Mouse (Mus musculus): ENCODE measurements around the gene Ugt8a.

Ugt8a gene

DNA sequence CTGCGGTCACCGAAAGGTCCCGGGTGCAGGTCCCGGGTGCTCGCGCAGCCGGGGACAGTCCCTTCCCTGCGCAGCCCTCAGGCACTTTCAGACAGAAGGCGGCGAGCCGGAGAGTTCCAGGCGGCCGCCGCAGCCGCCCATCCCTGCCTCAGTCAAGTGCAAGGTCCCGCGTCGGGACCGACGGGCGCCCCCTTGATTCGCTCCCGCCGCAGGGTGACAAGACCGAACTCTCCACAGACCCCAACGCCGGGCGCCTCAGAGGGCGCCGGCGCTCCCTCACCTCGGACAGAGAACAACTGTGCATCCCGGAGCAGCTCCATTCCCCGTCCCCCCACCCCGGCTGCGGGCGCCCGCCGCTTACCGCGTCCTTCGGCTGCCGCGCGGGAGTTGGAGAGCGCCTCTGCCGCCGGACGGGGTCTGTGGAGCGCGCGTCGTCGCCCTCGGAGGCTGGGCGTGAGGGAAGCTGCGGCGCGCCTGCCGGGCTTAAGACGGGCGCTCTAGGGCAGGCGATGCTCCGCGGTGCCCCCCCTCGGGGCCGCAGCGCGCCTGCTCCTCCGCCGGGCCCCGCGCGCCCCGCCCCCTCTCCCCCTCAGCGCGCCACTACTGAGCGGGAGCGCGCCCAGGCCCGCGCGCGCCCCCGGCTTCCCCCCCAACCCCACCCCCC, at the start of gene Ugt8a:
Gene Ugt8a (minus strand): TSS at position 528 of the 664 bp plus-strand sequence.
- DNase-seq (ENCODE audit: low spot score): peak; percentile 43

DNA sequence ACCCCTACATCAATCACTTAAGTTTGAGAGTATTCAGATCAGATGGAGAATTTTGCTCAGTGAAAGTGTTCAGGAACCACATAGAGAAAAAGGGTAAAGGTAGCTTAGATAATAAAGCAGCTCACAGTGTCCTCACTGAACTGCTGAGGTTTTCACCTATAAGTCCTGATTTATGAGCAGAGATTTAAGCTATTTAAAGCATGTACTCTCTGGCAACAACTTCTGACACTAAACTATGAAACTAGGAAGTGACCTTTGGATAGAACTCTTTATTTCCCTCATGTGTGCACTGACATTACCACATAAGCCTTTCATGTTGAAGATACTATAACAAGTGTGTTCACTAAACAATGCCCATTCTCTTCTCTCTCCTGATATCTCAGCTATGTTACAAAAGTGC, 48.2 kb upstream of the Ugt8a start:
- no peak for DNase-seq (ENCODE audit: low spot score)

DNA sequence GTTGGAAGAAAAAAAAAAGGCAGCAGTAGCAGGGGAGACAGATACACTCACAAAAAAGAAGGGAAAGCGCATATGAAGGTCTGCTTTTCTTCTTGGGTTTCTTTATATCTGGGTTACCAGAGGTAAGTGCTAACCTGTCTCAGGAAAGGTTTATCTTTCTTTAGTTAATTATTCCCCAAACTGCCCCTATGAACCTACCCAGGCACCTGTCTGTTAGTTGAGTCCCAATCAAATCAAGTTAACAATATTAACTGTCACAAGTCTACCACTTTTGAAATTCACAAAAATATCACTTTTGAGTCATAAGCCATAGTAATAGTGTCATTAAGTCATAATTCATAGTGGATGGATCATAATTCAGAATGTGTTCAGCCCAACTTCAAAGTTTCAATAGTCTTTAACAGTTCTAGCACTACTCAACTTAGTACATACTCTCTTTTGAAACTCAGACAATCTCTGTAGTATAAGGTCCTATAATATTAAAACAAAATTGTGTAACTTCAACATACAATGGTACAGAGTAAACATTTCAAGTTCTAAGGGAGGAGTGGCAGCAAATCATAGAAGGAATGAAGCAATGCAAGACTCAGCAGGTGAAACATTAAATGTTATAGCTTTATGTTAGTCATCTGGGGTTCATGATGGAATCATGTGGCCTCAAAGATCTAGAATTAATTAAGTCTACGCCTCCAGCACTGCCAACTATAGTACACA, 45.4 kb upstream of the Ugt8a start:
- DNase-seq (ENCODE audit: low spot score): no peak

DNA sequence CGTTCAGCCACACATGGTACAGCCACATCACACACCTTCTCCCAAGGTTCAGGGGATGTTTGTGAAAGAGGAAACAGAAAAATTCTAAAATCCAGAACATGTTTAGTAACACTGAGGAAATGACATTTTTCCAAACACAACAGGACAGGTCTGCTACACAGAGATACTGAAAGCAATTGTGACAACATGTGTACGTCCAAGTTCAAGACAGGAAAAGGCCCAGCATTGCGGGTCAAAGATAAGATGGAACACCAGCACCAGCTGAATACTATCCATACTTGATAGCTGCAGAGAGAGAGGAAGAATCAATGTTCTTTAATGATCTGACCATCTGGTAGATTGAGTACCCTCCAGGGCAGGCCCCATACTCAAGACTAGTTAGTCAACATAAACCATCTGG, 41.1 kb upstream of the Ugt8a start:
- DNase-seq (ENCODE audit: low spot score): no peak

DNA sequence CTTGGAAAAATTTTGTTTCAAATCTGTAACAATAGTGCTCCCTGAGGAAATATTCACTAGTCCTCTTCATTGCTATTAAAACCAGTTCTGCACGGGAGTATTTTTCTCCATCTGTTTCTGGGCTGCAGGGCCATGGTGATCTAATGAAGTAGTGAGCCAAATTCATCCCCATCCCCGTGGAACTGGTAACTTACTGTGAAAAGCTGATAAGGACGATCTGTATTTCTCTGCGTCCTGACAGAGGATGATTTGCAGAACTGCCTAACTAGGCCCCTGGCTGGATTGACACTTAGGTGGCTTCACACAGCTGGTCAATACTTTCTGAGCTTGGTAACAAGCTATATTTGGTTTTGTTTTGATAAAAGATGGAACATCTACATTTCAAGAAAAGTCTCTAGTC, 37.5 kb upstream of the Ugt8a start:
- DNase-seq (ENCODE audit: low spot score): no peak

DNA sequence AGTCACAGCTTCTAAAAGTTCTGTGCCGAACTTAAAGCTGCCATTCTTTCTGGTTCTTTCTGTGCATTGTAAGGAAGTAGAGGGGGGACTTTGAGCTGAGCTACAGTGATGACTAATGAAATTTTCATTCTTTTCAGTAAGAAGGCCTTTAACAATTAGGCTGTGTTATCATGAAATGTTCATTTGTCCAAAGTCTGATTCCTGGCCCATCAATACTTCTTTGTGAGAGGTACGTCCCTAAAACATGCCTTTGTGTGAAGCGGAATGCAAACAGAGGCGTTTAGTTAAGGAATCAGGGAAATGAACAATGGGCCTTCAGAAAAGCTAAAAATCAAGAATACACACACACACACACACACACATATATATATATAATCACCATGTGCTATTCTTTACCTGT, 31.0 kb upstream of the Ugt8a start:
- DNase-seq (ENCODE audit: low spot score): peak; percentile 8

DNA sequence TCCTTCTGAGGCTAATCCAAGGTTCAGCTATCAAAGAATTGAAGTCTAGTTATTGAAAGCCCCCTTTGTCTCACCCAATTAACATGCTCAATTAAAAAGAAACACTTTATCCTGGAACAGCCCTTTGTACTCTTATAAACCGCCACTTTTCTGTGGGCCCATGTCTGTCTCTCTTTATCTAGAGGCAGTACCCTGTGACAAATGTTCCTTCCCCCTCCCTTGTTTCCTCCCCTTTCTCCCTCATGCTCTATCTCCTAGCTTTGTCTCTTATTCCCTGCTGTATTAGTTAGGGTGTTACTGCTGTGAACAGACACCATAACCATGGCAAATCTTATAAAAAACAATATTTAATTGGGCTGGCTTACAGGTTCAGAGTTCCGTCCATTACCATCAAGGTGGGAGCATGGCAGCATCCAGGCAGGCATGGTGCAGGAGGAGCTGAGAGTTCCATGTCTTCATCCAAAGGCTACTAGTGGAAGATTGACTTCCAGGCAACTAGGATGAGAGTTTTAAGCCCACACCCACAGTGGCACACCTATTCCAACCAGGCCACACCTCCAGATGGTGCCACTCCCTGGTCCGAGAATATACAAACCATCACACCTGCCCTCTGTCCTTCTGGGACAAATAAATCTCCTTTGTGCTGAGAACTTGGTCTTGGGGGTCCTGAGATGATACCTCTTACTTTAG, 17.9 kb upstream of the Ugt8a start:
- DNase-seq (ENCODE audit: low spot score): no peak

DNA sequence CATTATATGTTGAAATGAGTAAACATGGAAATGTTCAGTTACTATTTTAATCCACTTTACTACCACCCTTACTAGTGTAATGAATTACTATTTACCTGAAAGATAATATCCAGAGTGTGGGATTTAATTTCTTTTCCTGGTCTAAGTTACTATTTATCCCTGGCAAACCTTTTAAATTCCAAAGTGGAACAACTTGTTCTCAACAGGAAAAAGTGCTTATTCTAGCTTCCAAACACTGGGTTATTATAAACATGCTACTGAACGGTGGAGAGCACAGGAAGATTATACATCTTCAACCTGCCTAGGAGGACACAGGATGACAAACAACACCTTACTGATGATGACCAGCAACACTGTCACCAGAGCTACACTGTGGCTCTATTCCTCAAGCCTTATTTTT, 16.5 kb upstream of the Ugt8a start:
- no peak for DNase-seq (ENCODE audit: low spot score)

DNA sequence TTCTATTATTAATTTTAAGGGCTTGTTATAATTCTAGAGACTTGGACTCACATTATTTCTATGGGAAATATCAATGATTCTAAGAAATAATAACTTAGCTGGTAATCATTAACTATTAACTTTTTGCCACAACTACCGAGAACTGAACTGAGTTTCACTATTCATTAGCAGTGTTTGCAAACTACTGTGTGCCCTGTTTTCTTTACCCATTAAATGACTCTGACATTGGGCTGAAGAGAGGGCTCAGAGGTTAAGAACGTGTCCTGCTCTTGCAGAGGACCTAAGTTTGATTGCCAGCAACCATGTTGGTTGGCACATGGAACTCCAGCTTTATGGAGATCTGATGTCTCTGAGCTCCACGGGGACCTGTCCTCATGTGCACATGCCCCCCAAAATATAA, 2.4 kb upstream of the Ugt8a start:
- no peak for DNase-seq (ENCODE audit: low spot score)

DNA sequence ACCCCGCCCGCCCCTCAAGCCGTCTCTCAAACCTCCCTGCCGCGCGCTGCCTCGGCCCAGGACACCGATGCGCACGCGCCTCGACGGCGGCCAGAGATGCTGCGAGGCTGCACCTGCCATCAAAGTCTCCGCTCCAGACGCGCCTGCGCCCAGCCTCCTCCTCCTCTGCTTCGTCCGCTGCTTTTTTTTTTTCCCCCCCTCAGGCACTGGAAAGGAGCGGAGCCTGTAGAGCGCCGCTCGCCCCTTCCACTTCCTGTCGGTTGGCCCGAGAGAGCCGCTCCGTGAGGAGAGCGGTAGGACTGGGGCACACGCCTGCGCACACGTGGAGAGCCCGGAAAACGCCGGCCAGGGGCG, 314 bp upstream of the Ugt8a start:
- no peak for DNase-seq (ENCODE audit: low spot score)

DNA sequence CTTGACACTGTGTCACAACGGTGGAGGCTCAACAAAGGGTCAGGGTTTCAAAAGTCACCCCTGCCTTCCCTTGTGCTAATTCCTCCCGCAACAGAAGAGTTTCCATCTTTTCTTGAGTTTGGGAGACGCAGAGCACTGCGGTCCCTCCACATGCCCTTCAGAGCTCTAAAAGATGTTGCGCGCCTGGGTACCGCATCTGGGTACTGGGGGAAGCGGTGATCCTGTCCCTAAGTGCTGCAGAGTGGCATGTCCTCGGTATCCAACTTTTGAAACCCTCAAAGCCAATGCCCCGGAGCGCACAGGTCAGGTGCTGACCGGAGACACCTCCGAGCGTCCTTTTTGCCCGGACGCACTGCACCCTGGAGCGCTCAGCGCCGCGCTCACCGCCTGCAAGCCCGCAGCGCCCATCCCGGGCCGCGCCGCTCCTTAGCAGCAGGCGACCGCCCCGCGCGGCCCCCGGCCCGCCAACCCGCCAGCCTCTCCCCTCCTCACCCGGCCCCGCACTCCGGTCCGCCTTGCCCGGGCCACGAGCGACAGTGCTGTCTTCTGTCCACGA, 805 bp downstream of the Ugt8a start:
- peak; percentile 8 for DNase-seq (ENCODE audit: low spot score)

DNA sequence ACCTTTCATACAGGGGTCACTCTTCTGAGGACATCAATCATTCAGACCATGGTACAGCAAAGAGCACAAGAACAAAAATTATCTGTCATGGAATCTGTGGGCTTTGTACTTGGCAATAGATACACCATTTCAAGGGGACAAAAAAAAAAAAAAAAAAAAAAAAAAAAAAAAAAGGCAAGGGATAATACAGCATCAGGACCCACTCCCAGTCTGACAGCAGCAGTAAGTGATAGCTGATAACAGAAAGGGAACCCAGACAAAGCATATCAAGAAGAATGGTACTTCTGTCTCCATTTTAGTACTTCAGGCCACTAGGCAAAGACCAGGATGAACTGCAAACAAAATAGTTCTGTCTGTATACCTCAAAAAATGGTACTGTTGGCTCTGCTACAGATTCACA, 2.6 kb downstream of the Ugt8a start:
- DNase-seq (ENCODE audit: low spot score): no peak

DNA sequence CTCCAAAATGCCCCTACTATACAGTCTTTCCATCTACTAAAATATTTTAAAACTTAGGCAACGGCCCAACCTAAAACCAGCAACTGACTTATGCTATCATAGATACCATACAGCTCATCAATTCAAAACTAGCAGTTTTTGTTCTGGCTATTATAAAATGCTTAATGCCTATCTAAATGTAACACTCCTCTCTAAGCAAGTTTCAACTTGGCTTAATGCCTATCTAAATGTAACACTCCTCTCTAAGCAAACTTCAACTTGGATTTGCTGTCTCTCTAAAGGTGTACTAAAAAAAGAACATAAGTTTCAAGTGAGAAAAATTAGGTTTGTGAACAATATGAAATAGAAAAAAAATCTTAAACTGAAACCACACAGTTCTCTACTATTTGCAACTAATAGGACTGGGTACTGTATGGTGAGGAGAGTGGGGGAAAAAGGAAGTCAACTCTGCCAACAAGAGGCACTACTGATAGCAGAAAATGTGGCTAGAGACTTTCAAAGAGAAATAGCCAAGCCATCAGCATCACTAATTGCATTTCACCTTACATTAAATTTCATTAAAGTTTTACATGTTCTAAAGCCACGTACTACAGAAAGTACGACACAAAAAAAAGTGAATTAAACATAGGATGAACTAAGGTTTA, 5.7 kb downstream of the Ugt8a start:
- DNase-seq (ENCODE audit: low spot score): no peak

DNA sequence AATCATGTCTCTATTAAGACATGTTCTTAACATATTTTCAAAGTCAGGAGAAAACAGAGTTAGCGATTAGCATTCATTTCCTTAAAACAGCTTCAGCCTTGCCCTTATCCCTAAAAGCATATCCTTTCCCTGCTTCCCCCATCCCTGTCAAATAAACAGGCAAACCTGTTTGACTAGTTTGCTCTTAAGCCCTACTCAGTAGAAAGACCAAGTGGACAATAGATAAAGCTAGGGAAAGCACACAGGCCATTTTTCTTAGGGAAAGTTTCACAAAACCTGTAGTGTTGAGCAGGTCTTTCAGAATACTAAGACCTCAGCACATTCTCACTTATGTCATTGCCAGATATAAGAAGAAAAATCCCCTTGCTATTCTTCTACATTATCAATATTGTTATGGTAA, 7.4 kb downstream of the Ugt8a start:
- DNase-seq (ENCODE audit: low spot score): no peak

DNA sequence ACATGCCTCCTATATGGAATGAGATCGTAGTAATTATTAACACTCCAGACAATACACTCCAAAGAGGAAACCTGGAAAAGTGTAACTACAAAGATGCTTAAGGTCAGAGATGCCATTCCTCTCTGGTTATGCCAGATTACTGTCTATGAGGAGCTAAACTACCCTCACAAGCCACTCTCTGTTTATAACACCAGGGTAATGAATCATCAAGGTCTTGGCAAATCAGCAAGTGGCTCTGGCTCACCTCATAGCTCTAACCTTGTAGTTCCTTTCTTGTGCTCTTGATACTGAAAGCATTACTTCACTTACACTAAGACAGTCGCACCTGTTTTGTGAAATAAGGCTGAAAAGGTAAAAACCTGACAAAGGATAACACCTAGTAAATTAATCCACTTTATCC, 17.5 kb downstream of the Ugt8a start:
- DNase-seq (ENCODE audit: low spot score): no peak

DNA sequence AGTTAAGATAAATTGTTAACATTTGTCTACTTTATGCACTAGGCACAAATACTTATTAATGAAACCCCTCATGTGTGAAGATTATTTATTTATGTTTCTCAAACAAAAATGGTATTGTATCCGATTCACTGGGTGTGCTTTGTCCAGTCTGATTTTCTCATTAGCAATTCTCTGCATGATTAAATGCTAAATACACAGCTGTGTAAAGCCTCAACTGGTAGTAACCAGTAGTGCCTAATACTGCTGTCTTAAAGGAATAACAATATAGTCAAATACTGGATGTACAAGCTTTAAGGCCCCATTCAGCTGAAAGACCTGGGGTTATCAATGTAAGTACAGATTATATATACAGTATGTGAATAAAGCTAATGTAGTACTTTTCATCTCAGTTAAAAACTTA, 39.4 kb downstream of the Ugt8a start:
- DNase-seq (ENCODE audit: low spot score): no peak

DNA sequence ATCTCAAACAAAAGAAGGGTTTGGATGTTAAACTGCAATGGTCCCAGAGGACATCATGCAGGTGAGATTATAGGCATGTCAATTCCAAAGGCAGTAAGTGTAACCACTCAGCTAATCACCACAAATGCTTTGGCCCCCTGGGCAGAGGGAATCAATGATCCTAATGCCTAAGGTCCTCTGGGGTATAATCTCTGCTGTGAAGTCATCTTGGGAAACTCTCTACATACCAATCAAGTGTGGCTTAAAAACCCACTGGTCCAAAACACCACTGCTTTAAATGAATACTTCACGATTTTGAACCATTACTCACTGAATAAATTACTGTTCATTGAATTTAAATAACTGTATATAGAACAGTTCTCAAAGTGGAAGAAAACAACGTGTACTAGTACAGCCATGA, 51.3 kb downstream of the Ugt8a start:
- no peak for DNase-seq (ENCODE audit: low spot score)

DNA sequence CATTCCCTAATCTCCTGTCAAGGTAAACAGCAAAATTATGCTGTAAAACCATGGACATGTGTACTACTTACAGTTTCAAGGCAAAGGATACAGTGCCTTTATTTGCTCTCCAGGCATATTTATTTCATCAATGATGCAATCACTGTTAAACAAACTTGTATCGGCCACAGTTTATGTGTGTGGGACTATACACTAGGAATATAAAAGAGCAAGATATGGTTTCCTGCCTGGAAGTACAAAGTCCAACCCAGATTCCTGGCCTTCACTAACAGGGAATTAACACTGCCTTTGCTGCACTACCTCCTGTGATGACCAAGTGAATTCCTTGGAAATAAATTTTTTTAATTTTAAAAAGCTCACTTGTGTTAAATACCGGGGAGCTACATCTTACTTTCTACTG, 53.5 kb downstream of the Ugt8a start:
- no peak for DNase-seq (ENCODE audit: low spot score)

DNA sequence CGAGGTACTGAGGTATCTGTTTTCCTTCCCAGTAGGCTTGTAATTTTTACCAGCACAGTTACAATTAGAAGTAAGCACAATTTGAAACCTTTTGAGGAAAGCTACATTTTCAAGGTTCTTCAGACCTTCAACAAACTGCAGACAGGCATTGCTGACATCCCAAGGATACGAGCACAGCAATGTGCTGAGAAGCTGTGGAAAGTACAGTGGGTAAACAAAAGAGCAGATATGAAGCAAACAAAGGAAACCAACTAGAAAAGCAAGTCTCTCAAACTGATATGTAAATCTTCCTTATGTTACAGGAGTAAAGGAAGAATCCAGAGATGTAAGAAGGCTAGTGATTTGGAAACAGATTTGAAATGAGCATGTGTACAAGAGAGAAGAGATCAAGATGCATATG, 54.0 kb downstream of the Ugt8a start:
- DNase-seq (ENCODE audit: low spot score): no peak

DNA sequence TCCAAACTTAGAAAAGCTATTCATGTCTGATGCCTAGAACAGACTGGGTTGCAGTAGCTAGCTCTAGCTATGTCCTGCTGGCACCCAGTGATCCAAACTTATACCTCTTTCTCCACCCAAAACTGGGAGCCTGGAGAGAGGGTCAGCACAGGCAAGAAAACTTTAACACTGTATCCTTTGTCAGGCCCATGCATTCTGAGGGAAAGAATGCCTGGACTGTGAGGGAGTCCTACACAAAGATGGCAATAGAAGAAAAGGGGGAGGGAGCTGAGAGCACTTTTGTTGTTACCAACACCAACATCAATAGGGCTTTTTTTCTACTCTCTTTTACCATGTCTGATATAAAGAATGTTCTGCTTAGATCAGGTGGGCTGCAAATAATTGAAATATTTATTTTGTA, 55.4 kb downstream of the Ugt8a start:
- no peak for DNase-seq (ENCODE audit: low spot score)

DNA sequence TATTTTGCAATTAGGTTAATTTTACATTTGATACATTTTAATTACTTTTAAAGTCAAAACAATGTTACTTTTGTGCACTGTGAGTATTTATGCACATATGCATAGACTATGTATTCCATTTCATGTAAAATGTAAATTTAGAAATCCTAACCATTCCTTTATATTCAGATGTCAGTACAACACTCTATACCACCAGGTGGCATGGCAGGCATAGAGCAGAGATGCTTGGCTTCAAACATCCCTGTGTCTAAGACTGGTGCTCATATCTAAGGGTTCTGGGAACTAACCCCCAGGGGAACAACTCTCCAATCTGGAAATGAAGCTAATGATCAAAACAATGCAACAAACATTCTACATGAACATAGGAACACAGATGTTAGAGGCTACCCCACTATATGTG, 56.6 kb downstream of the Ugt8a start:
- DNase-seq (ENCODE audit: low spot score): no peak

DNA sequence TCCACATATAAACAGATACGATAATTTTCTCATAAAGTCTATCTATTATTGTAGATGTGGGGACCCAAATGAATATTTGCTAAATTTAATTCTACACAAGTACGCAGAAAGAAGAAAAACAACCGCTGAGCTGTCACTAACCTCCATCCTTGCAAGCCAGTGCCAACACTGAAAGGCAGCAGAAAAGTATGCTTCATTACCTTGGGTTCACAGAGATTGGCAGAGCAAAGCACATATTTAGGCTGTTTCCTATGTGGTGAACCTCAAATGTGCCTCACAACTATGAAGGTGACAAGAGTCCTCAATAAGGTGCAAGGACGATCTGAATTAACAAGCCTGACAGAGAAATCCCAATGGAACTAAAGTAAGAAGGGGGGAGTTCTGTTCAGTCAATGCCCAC, 64.0 kb downstream of the Ugt8a start:
- no peak for DNase-seq (ENCODE audit: low spot score)

DNA sequence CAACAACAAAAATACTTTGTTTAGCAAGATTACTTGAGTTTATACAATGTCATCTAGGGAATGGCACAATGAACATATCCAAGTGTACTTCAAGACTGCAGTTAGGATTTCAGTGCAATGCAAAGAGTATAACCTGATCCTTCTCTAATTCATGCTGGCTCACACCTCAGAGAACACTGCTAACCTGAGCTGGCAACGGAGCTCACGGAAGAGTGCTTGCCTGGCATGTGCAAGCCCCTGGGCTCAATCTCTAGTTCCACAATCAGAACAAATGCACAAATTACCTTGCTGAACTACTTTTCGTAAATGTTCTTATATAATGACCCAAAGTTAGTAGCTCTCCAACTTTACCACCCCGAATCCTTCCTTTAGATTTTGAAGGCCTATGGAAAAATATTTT, 68.5 kb downstream of the Ugt8a start:
- no peak for DNase-seq (ENCODE audit: low spot score)

Measured in layer of hippocampus, adult 11-12 months (tissue).